Mouse (Mus musculus): ENCODE data around the gene Dnaic1.

GRCm38 (mm10) chr4:41545985-41546384 lies 23.6 kb upstream of the Dnaic1 start:
- TF ChIP-seq EP300 (IDR thresholded peaks at IDR 0.05) (no peak), CTCF (IDR thresholded peaks at IDR 0.05) (no peak)
